Mouse (Mus musculus): ENCODE results near the gene Actr8. TPM values are rescaled to one million over a fixed set of nuclear protein-coding genes. Genes with fewer than 3 reads are reported as not detected.

The Actr8 gene
- total RNA-seq, 2 experiments from 2014 or later: 4.0 to 5.4 TPM

DNA sequence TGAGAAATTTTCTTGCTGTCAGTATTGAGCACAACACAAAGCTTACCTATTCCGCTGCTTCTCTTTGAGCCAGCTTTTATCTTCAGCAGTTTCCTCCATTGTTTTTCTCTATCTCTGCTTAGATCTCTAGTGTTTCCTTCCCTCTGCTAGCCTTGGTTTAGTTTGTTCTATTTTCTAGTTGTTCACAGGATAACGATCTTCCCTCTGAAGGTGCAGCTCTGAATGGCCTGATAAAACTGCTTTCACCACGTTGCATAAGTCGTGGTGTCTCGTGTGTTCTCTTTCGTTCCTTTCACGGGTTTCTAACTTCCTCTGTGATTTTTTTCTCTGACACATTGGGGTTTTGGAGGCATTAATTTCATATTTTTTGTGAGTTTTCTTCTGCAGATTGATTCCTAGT, 46.2 kb downstream of the Actr8 start:
- ATAC-seq (replicated peaks; ENCODE audit: low FRiP score, poor library complexity, severe bottlenecking): no peak

- no peak for ATAC-seq (replicated peaks; ENCODE audit: low FRiP score, poor library complexity, severe bottlenecking)
Observed at GRCm38 (mm10) chr14:30027378-30027777, 49.2 kb downstream of the Actr8 start.

GRCm38 (mm10) chr14:30033405-30033804, 55.3 kb downstream of the Actr8 start:
- no peak for ATAC-seq (replicated peaks; ENCODE audit: low FRiP score, poor library complexity, severe bottlenecking)

DNA sequence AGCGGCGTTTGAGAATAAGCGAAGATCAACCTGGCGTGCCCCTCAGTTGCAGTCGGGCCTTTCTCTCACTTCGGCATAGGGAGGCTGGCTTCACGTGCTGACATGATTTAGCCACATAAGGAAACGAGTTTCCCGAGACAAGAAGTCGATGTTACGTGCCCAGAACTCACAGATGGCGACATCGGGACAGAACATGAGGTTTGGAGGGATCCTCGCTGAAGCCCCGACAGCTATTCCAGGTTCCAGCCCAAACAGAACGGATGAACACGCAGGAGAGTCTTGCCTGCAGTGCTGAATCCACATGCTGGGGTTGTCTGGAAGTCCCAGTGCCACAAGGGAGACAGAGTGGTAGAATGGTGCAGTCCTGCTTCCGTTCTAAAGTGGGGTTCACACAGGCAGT, 60.3 kb downstream of the Actr8 start:
- no peak for ATAC-seq (replicated peaks; ENCODE audit: low FRiP score, poor library complexity, severe bottlenecking)

DNA sequence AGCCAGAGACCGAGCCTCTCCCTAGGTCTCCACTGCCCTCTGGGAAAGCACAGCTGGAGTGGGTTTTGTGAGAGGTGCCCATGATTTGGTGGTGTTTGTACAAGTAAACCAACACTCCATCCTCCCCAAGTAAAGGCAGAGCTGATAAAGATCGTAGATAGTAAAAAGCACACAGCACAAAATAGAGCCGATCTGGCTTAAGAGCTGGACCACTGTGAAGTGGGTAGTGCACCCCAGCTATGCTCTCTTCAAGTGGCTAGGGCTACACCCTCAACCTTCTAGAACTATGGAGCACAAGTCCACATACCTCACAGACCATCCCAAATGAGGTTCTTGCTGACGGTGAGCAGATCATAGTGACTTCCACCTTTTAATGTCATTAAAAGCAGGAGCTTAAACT, 61.3 kb downstream of the Actr8 start:
- no peak for ATAC-seq (replicated peaks; ENCODE audit: low FRiP score, poor library complexity, severe bottlenecking)

GRCm38 (mm10) chr14:30041836-30042235, 63.7 kb downstream of the Actr8 start:
- ATAC-seq (replicated peaks; ENCODE audit: low FRiP score, poor library complexity, severe bottlenecking): no peak

- no peak for ATAC-seq (replicated peaks; ENCODE audit: low FRiP score, poor library complexity, severe bottlenecking)
Observed at GRCm38 (mm10) chr14:30043356-30043940, 65.3 kb downstream of the Actr8 start.

DNA sequence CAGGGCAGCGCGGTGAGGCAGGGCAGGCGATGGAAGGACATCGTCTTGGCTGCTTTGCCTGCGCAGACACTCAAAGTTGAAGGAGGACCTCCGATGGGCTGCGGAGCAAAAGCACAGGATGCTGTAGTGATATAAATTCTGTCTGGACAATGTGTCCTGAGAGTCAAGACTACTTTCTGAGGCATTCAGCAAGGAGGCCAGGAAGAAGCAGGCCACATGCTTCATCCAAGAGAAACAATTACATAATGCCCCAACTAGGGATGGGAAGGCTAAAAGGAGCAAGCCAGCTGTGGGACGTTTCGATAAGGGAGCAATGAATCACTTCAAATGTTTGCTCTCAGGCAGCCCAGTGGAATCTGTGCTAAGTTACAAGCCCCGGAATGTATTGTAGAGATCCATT, 67.1 kb downstream of the Actr8 start:
- ATAC-seq (replicated peaks; ENCODE audit: low FRiP score, poor library complexity, severe bottlenecking): no peak

GRCm38 (mm10) chr14:30045704-30046220, 67.6 kb downstream of the Actr8 start:
- ATAC-seq (replicated peaks; ENCODE audit: low FRiP score, poor library complexity, severe bottlenecking): no peak

- ATAC-seq (replicated peaks; ENCODE audit: low FRiP score, poor library complexity, severe bottlenecking): no peak
Observed at GRCm38 (mm10) chr14:30046976-30047375, 68.8 kb downstream of the Actr8 start.

DNA sequence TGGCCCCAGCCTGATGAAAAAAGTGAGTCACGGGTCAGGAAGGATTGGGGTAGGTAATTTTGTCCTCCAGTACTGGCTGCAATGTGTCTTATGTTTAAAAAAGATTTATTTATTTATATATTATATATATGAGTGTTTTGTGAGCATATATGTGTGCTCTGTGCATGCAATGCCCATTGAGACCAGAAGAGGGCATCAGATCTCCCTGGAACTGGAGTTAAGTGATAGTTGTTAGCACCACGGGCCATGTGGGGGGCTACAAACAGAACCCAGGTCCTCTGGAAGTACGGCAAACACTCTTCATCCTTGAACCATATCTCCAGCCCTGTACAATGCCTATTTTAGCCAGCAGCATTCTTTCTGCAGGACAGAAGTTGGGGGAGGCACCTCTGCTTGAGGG, 69.9 kb downstream of the Actr8 start:
- no peak for ATAC-seq (replicated peaks; ENCODE audit: low FRiP score, poor library complexity, severe bottlenecking)

DNA sequence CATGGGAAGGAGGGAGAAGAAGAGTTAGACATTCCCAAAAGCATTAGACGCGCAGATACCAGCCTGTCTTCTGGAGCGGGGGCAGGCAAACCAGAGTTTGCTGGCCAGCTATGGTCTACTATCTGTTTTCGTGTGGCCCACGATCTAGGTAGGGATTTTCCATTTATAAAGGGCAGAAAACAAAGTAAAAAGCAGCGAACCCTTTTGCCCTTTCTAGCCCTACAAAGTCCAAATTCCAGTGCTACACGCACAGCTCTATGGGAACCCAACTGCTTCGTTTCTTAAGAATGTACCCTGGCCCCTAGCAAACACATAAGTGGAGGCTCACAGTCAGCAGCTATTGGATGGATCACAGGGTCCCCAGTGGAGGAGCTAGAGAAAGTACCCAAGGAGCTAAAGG, 72.1 kb downstream of the Actr8 start:
- ATAC-seq (replicated peaks; ENCODE audit: low FRiP score, poor library complexity, severe bottlenecking): no peak

DNA sequence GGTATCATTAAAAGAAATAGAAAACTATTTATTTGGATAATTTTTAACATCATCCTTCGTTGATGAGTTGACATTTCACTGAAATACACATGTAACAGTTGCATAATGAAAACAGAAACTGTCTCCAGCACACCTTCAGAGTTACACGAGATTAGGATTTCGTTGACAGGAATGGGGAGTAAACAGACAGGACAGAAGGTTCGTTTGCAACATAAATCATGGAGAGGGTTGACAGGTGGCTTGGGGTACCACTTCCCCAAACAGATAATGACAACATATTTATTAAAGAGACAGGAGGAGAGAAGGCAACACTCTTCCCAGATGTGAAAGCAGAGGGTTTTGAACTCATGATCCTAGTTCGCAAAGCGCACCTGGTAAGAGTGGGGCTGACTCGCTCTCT, 76.8 kb downstream of the Actr8 start:
- ATAC-seq (replicated peaks; ENCODE audit: low FRiP score, poor library complexity, severe bottlenecking): no peak

Other genes with a start within 250 kb of the Actr8 start
- 42.9 and 44.4 TPM in 2 replicates for gene Selenok, start 10.0 kb upstream of the Actr8 start, total RNA-seq (2015; ENCODE audit: low replicate concordance)
- 66.3 and 108 TPM in 2 replicates for gene Selenok, start 10.0 kb upstream of the Actr8 start, total RNA-seq (2017; ENCODE audit: low replicate concordance)
- gene Il17rb, start 30.6 kb downstream of the Actr8 start, total RNA-seq (2015; ENCODE audit: low replicate concordance): 0.42 and 3.2 TPM in 2 replicates
- gene Il17rb, start 30.6 kb downstream of the Actr8 start, total RNA-seq (2017; ENCODE audit: low replicate concordance): 1.4 and 3.1 TPM in 2 replicates
- gene Chdh, start 30.7 kb downstream of the Actr8 start, total RNA-seq (2015; ENCODE audit: low replicate concordance): 4.3 and 8.4 TPM in 2 replicates
- gene Chdh, start 30.7 kb downstream of the Actr8 start, total RNA-seq (2017; ENCODE audit: low replicate concordance): 1.8 and 4.2 TPM in 2 replicates

Measured in erythroid progenitor cell, adult 5-6 weeks (primary cell).